Mouse (Mus musculus) CD4-positive, CD25-positive, alpha-beta regulatory T cell, adult 2 months (primary cell): ENCODE data around the gene Trappc10.

Experiments
- DNase-seq: peaks from one replicate; pipeline ENCODE4 v3.0.0-alpha.2; 2012; ENCODE audit warnings: low read depth, low spot score

Trappc10 gene

DNA sequence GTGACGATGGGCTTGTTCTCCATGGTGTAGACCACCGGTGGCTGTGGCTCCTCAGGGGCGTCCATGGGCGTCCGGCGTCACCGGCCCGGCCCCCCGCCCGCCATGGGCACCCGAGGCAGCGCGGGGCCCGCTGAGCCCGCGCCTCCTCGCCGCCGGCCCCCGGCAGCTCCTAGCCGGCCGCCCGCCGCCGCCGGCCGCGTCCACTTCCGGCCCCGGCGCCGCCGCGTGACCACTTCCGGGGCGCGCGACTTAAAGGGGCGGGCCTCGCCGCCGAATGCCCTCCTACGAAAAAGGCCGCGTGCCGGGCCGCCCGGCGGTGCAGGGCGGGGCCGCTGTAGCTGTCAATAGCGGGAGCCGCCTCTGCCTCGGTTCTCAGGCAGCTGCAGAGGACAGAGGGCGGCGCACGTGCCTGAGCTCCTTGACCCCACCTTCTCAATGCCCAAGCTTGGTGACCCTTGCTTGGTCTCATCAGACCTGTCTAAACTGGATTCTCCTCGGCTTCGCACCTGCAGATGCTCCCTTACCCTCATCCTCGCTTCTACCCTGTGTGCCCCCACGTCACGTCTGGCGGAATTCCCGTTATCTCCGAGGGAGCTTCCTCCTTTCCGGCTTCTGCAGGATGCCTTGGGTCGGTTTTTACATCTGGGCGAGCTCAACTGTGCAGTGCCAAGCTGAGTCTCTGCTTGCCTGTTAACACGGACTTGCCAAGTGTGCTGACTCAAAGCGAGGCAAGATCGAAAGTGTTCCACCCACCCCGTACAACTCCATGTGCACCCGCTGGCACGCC lies at the start of gene Trappc10:
Gene Trappc10 (minus strand): TSS at position 204 of the 787 bp plus-strand sequence.
- peak; percentile 91 for DNase-seq

DNA sequence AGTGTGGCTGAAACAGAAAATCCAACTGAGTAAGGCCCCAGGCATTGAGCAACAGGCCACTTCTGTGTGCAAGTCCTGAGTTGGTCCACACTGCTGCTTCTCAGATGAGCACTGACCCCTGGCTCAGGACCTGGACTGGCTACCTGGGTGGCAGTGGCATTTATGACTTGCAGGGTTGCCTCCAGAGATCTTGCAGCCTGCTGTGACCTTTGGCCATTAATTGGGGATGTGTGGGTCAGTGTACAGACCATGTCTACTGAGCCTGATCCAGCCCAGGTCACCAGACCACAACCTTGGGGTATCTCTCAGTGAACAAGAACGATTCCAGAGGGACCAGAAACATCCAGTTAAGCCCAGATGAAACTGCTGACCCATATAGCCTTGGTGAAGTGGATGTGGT lies 49.1 kb upstream of the Trappc10 start:
- no peak for DNase-seq

DNA sequence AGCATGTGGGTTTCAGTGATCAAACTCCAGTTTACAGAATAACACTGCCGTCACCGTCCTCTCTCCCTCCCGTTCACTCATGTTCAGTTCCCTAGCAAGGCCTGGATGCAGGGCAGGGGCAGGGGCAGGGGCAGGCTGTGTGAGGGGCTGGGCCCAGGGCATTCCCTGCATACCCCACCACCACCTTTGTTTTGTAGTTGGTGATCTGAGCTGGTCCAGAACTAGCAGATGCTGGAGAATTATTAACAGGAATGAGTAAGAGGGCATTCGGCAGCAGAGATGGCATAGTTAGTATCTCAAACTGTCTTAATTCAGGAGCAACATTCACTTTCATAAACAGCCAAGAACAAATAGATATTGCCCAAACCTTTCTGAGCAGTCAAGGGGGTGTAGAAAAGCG lies 47.9 kb upstream of the Trappc10 start:
- no peak for DNase-seq

DNA sequence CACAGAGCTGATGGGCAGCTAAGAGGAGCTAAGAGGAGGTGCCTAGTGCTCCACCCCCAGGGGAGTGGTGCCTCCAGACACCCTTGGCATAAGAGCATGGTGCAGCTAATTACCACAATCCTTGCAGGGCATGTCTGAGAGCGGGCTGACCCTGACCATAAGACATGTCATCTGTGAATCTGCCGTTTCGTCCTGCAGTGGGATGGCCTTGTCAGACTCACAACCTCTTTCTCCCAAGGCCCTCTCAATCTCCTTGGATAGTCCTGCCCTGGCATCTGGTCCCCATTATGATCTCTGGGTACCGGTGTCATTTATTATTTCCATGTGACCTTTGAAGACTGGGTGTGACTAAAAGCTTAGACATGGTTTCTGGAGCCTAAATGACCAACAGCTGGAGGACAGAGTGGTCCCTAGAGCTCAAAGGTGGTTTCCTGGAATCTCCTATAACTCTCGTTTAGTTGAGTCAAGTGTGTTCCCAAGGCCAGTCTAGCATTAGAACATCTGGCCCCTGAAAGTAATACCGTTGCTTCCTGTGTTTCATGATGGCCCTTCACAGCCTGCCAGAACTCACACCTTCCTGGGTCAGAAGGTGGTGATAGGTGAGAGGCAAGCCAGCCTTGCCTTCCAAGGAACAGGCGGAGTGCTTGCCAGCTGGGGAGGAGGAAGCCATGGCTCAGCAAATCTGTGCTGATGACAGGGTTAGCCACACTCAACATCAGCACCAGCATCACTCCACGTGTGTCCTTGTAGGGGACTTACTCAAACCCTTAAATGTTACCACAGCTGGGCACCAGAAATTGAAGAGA lies 46.5 kb upstream of the Trappc10 start:
- DNase-seq = no peak

DNA sequence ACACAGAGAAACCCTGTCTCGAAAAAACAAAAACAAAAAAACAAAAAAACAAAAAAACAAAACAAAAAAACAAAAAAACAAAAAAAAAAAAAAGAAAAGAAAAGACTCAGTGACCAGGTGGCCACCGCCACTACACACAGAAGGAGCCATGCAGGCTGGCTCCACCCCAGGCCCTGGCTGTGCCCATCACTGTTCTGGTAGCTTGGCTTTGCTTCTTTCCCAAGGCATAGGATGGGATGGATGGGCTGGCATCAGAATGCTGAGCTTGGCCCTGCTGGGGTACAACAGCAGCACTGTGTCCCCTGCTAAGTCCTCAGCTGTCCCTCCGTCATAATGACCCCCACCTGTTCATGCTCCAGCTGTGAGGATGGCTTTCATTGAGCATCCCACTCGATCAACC lies 44.5 kb upstream of the Trappc10 start:
- no peak for DNase-seq

DNA sequence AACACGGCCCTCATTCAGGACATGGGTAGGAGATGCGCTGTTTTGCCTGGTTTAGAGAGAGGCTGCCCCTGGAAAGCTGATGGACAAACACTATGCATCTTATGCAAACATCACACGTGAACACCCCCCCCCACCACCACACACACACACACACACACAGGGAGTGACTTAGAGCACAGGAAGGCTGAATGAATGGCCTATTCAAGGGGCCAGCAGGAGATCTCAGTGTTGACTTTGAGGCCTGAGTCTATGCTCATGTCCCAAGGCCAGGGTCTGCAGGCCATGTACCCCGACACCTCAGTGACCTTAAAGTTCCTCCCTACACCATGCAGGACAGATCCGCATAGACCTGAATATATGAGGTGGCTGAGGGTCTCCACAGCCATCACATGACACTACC lies 43.7 kb upstream of the Trappc10 start:
- DNase-seq = no peak

DNA sequence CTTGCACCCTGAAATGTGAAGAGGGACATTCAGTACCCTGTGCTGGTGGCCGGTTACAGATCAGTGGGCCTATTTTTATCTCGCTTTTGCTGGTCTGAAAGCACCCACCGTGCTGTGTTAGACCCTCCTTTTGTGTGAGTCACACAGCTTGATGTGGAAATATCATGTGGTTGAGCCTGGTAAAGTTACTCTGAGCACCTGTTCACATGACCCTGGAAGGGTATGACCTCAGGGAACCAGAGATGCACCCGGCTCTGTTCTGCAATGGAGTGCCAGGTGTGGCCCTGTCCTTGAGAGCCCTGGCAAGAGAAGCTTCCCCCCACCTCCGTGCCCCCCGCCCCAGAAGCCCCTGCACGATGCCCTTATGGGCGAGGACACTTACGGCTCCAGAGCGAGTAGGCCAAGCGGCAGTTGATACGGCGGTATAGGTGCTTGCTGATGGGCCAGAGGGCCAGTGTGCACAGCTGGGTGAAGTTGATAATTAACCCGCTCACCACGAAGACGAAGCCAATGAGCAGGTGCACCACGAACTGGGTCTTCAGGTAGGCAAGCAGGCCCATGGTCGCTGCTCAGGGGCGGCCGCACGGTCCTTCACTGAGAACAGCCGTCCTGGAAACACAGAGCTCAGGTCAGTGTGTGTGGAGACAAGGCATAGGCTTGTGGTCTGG lies 43.2 kb upstream of the Trappc10 start:
- no peak for DNase-seq

DNA sequence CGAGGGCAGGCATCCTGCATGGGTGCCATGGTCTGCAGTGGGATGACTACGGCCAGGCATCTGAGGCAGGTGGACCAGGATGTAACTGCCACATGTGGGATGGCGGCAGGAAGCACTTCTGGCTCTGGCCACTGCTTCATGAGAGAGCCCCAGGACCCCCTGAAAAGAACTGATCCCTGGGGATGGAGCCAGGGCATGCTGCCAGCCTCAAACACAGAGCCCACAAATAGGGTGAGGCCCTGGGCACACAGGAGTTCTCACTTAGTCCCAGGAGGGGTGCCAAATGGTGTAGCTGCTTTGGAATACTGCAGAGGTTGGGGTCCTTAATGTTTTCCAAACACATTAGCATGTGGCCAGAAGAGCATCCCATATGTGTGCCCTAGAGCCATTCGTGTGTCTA lies 41.5 kb upstream of the Trappc10 start:
- DNase-seq = no peak

DNA sequence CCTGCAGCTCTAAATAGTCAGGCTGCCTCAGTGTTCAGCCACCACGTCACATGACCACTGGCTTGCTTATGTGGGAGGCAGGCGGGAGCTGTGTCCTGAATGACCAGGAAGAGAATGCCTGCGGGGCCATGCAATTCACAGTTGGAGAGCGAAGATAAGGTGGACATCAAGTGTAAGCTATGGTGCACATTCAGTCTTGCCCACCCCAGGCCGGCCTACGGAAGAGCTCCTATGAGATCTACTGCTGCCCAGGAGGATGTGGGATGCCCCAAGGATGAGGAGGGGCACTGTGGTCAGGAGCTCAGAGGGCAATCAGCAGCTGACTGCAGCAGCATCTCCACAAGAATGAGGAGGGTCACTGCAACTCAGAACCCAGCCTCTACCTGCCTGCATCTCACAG lies 41.0 kb upstream of the Trappc10 start:
- no peak for DNase-seq

DNA sequence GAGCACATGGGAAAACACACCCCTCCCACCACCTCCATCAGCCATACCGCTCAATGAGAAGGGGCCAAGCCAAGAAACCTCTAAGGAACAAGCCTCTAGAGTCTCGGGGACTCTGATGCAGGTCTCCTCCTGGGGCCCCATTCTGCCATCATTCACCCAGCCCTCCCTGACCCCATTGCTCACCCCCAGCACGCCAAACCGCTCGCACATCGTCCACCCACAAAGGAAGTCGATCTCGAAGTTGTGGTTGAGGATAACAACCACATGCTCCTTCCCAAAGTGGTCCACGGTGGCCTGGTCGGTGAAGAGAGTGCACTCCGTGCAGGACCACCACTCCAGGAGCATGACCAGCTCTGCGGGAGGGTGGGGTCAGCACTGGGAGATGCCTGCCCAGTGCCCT lies 40.4 kb upstream of the Trappc10 start:
- no peak for DNase-seq

DNA sequence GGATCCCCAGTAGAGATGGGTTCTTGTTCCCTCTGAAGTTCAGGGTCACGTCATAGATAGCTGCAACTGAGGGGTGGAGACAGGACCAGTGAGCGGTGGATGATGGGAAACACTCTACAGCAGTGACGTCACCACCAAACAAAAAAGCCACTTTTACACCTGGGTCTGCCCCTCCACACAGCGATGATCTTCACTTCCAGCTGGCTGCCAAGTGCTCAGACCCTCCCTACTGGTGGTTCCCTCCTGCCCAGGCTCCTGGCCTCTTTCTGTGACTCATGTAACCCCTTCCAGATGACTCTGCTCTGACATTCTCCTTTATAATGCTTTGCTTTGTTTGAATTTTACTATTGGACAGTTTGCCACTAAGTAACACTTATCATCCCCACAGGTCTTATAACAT lies 38.0 kb upstream of the Trappc10 start:
- no peak for DNase-seq

DNA sequence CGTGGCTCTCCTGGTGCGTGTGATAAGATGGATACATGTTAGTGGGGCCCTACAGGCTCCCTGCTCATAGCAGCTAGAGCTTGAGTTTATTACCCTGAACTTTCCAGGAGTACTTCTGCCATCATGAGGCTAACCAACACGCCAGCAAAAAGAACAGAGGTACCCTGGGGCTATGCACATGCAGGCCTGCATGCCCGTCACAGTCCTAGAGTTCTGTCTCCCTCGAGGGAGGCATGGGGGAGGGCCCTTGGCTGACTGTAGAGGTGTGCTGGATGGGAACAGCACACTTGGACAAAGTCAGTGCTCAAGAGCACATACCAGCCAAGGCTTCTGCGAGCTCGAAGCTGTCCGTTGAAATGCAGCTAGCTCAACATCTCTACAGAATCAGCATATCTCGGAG lies 36.0 kb upstream of the Trappc10 start:
- no peak for DNase-seq

DNA sequence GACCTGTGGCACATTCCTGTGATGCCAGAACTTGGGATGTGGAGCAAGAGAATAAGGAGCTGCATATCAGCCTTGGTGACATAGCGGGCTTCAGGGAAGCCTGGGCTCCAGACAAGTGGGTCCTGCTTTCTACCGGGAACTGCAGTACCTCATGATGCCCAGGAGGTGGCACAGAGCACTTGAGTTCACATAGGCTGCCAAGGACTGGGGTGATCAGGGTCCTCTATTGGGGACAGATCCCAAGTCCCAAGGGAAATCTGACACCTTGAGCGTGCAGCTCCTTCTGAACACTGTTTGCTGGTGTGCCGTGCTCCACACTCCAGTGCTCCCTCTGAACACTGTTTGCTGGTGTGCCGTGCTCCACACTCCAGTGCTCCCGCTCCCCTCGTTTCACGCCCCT lies 34.8 kb upstream of the Trappc10 start:
- peak; percentile 80 for DNase-seq

DNA sequence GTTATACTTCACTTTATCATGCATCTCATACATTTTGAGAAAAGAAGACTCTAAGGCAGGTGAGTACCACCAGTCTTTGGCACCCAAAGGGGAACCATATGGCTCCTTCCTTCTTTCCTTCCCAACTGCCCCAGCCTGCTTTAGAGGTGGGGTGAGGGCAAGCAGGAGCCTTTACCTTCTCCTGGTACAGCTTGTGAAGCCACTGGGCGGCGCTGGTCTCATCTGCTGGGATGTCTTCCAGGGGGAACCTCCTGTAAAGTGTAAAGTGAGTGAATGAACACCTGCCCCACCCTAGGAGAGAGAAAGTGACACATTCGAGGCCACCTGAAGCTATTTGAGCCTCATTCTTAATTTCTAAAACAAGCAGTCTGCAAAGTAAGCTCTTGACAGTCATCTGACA lies 33.4 kb upstream of the Trappc10 start:
- no peak for DNase-seq

DNA sequence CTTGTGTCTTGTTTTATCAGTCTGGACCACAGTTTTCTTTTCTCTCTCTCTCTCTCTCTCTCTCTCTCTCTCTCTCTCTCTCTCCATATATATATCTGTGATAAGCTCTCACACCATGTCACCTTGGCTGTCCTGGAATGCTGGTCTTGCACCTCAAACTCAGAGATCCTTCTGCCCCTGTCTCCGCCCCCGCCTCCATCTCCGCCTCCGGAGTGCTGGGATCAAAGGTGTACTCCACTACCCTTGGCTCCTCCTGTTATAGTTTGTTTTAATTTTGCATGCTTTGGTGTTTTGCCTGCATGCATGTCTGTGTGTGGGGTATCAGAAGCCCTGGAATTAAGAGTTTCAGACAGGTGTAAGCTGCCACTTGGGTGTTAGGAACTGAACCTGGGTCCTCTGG lies 31.8 kb upstream of the Trappc10 start:
- DNase-seq = no peak

DNA sequence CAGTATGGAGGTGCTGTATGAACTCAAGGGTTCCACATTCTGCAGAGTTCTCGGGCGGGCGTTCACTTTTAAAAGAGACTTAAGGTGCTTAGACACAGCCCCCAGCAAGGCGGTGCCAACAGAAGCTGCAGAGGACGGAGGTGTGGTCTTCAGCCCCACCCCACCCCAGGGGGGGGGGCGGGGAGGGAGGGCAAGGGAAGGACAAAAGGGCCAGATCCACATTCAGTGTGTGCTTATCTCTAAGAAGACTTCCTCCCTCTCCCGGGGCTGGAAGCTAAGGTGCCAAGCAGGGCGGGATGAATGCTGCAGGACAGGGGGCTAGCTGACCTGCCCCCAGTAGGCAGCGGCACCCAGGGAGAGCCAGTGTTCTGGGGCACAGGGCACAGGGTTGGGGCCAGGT lies 28.5 kb upstream of the Trappc10 start:
- DNase-seq = no peak

DNA sequence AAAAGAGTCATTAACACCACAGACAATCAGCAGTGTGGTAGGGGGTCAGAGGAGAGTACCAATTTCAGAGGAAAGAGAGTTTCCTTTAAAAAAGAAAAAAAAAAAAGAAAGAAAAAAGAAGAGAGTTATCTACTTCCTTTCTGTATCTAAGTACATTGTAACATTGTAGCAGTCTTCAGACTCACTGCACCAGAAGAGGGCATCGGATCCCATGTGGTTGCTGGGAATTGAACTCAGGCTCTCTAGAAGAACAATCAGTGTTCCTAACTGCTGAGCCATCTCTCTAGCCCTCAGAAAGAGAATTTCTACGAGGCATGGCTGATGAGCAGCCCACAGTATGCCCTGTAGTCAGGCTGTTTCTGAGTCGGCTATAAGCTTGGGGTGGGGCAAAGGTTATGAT lies 21.4 kb upstream of the Trappc10 start:
- DNase-seq = peak; percentile 34

DNA sequence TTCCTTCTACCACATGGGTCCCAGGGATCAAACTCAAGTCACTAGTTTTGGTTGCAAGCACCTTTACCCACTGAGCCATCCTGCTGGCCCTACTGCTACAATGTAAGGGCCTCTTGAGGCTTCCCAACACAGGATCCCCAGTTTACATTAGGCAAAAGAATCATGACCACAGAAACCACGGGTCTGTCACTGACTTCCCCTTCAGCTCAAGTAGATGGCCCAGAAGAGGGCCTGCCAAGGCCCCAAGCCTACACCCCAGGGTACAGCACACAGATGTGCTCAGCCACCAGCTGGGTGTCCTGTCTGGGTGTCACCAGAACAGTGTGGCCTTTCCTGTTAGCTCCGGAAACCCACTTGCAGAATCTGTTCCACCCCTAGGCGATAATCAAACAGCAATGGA lies 20.3 kb upstream of the Trappc10 start:
- no peak for DNase-seq

DNA sequence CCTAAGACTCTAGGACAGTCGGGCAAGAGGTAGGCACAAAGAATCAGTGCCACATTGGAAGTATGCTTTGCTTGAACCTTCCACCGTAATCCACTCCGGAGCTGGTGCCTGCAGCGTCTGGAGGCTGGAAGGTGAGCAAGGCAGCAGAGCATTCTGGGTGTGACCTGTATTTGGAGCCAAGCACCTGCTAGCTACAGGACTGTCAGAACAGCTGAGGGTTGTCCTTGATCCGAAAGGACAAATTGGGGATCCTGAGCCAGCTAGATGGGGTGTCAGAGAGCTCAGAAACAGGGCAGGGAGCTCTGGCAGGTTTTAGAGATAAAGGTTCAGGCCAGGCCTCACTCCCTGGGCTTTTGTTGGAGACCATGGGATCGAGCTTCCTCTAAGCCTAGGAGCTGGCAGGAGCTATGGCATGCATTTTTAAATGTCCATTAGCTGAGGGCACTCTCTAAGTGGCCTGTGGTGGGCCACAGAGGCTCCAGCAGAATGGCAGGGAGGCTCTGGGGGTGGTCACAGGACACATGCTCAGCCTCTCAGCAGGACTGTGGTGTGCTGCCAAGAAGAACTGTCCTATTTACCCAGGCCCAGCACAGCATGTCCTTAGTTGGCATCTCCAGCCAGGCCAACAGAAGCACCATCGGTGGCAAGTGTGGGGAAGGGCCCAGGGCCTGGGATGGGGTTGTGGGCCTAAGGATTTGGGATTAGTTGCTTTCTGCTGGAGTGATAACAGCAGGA lies 16.6 kb upstream of the Trappc10 start:
- DNase-seq = no peak

DNA sequence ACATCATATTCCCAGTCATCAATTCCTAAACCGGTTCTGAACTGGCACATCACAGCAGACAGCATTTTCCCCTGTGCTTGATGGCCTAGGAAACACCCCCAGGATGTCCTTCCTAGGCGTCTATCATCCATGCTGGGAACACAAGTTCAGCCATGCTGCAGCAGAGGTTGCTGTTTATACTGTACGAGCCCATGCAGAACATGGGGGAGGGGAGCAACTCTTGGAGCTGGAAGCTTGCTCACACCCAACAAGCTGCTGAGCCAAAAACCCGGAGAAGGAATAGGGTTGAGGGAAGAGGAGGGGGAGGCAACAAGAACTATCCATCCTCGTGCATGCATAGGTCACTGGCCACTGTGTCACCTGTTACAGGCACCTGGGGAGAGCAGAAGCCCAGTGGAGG lies 15.9 kb upstream of the Trappc10 start:
- no peak for DNase-seq

DNA sequence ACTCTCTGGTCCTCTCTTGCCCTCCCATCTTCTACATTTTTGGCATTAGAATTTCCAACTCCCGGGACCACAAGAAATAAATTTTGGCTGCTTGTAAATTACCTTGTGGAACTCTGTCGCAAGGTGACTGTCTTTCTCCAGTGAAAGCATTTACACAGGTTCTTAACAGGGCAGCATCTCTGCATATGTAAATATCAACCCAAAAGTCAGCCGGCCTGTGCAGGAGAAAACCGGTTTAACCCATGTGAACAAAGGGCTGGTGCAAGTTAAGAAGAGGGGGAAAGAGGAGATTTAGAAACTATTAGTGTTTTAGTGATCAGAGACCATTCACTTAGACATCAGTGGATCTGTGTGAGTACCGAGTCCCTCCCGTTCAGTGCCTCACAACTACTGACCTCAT lies 15.3 kb upstream of the Trappc10 start:
- DNase-seq = no peak

DNA sequence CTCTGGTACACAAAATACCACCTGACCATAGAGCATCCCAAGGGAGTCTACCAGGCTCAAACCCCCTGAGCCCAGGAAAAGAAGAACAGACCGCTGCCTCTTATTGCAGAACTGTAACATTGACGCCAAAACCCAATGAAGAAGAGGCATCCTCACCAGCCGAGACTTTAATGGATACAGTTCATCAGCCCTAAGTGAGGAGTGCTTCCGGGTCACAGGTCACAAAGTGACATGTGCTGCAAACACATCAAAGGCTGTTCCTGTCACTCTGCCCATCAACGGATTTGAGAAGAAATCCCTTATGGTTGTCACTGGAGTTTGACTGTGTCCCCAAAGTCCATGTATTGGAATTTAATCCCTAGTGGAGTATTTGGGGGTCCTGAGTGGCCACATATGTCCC lies 14.8 kb upstream of the Trappc10 start:
- no peak for DNase-seq
